Mouse (Mus musculus) midbrain, embryonic 12.5 days (tissue): ENCODE results near the gene Ace. TPM values are rescaled to one million over a fixed set of nuclear protein-coding genes. Genes with fewer than 3 reads are reported as not detected.

Experiments used
- ATAC-seq: fragments of 200-750 bp; cut with Nextera tagmentation; 2 replicates; pipeline ENCODE4 v1.8.0; 2017; ENCODE audit warnings: low read depth, moderate TSS enrichment, moderate library complexity; ENCODE audit not compliant: low FRiP score
- H3K27ac ChIP-seq: fragments of 300-500 bp; sonication (generic); replicated peaks from 2 replicates; pipeline ENCODE4 v1.5.1; 2016; ENCODE audit warnings: mild to moderate bottlenecking
- H3K27me3 ChIP-seq: fragments of 300-500 bp; sonication (generic); 2 replicates; pipeline ENCODE4 v1.6.1; 2016; ENCODE audit warnings: mild to moderate bottlenecking
- H3K36me3 ChIP-seq: fragments of 300-500 bp; sonication (generic); 2 replicates; pipeline ENCODE4 v1.6.1; 2016
- H3K4me1 ChIP-seq: fragments of 300-500 bp; sonication (generic); 2 replicates; pipeline ENCODE4 v1.6.1; 2016
- H3K4me2 ChIP-seq: fragments of 300-500 bp; sonication (generic); replicated peaks from 2 replicates; pipeline ENCODE4 v1.6.1; 2016; ENCODE audit warnings: mild to moderate bottlenecking, moderate library complexity
- H3K4me3 ChIP-seq: fragments of 300-500 bp; sonication (generic); 2 replicates; pipeline ENCODE4 v1.5.1; 2016; ENCODE audit warnings: mild to moderate bottlenecking
- H3K9ac ChIP-seq: fragments of 300-500 bp; sonication (generic); replicated peaks from 2 replicates; pipeline ENCODE4 v1.6.1; 2016; ENCODE audit warnings: mild to moderate bottlenecking, moderate library complexity
- H3K9me3 ChIP-seq: fragments of 300-500 bp; sonication (generic); 2 replicates; pipeline ENCODE4 v1.6.1; 2016; ENCODE audit warnings: mild to moderate bottlenecking
- WGBS: fragments of 180-500 bp; shearing (Covaris S2); methylation state at CpG from one replicate; pipeline ENCODE4 v1.1.7; 2016; 5-methylcytosine and 5-hydroxymethylcytosine counted together
- polyA plus RNA-seq: library from polyadenylated mRNA; unstranded; fragments of >200 nt; fragmentation: Nextera tagmentation; extraction: Ambion mirVana; gene quantifications from 2 replicates; pipeline ENCODE4 v1.2.1, GENCODE M21; 2016

Ace gene
- polyA plus RNA-seq, 1 experiment from 2014 or later, result 1.2 TPM

GRCm38 (mm10) chr11:105934816-105935215 lies 32.9 kb upstream of the Ace start:
- Histone ChIP-seq H3K4me3 (no peak overlapping the region), H3K4me1 (peaks cover 6% of the 10 kb centered on the region; the same call in 1 of the 2 replicates), H3K27me3 (peaks cover 15% of the 10 kb centered on the region; the same call in 1 of the 2 replicates), H3K4me2 (no peak overlapping the region), H3K36me3 (no peaks in the 10 kb centered on the region), H3K9ac (0 out of 2 replicates have a peak overlapping the region, but pooled peaks have one; percentile 7), H3K9me3 (no peaks in the 10 kb centered on the region), H3K27ac (peak overlapping the region; percentile 52; the same call in 1 of the 2 replicates)
- no peak; the same call in 1 of the 2 replicates for ATAC-seq
- WGBS, result 37% methylated on average over 6 of the region's 6 CpGs

- no peak overlapping the region for H3K4me3 ChIP-seq
- no peak for ATAC-seq
- no peaks in the 10 kb centered on the region for H3K36me3 ChIP-seq
- 89% methylated on average over 8 of the region's 8 CpGs for WGBS
- H3K4me2 ChIP-seq, result no peak overlapping the region
- H3K27ac ChIP-seq, result no peak overlapping the region
- H3K27me3 ChIP-seq, result peaks cover 17% of the 10 kb centered on the region; the same call in 1 of the 2 replicates
- no peak overlapping the region for H3K9ac ChIP-seq
- peaks cover 6% of the 10 kb centered on the region; the same call in 1 of the 2 replicates for H3K4me1 ChIP-seq
- no peaks in the 10 kb centered on the region for H3K9me3 ChIP-seq
Observed at GRCm38 (mm10) chr11:105935496-105935895, 32.2 kb upstream of the Ace start.

- no peaks in the 10 kb centered on the region for H3K36me3 ChIP-seq
- H3K4me3 ChIP-seq, result no peak overlapping the region
- H3K4me2 ChIP-seq, result no peak overlapping the region
- 89% methylated on average over 6 of the region's 6 CpGs for WGBS
- peaks cover 22% of the 10 kb centered on the region; the same call in 1 of the 2 replicates for H3K27me3 ChIP-seq
- H3K4me1 ChIP-seq, result peaks cover 6% of the 10 kb centered on the region; the same call in 1 of the 2 replicates
- no peak overlapping the region for H3K9ac ChIP-seq
- H3K27ac ChIP-seq, result no peak overlapping the region
- no peaks in the 10 kb centered on the region for H3K9me3 ChIP-seq
- no peak for ATAC-seq
Observed at GRCm38 (mm10) chr11:105936200-105936599, 31.5 kb upstream of the Ace start.

GRCm38 (mm10) chr11:105936974-105937373 lies 30.8 kb upstream of the Ace start:
- Histone ChIP-seq H3K4me3 (no peak overlapping the region), H3K9ac (no peak overlapping the region), H3K36me3 (no peaks in the 10 kb centered on the region), H3K4me1 (peaks cover 6% of the 10 kb centered on the region; the same call in 1 of the 2 replicates), H3K27ac (no peak overlapping the region), H3K4me2 (no peak overlapping the region), H3K9me3 (no peaks in the 10 kb centered on the region), H3K27me3 (peaks cover 29% of the 10 kb centered on the region)
- 95% methylated on average over 3 of the region's 3 CpGs for WGBS
- ATAC-seq, result no peak

- Histone ChIP-seq H3K36me3 (no peaks in the 10 kb centered on the region), H3K4me2 (no peak overlapping the region), H3K27ac (no peak overlapping the region), H3K9me3 (no peaks in the 10 kb centered on the region), H3K4me3 (no peak overlapping the region), H3K4me1 (peaks cover 9% of the 10 kb centered on the region; the same call in 1 of the 2 replicates), H3K9ac (0 out of 2 replicates have a peak overlapping the region, but pooled peaks have one; percentile 0), H3K27me3 (peaks cover 46% of the 10 kb centered on the region)
- no peak for ATAC-seq
- 63% methylated on average over 9 of the region's 9 CpGs for WGBS
Observed at GRCm38 (mm10) chr11:105938771-105939170, 29.0 kb upstream of the Ace start.

GRCm38 (mm10) chr11:105941973-105942372 lies 25.8 kb upstream of the Ace start:
- WGBS, result 63% methylated on average over 8 of the region's 8 CpGs
- H3K27me3 ChIP-seq, result peaks cover 62% of the 10 kb centered on the region
- peaks cover 11% of the 10 kb centered on the region; the same call in 1 of the 2 replicates for H3K4me1 ChIP-seq

GRCm38 (mm10) chr11:105943133-105944102 lies 24.3 kb upstream of the Ace start:
- H3K9ac ChIP-seq, result peak overlapping the region; percentile 54
- 6% methylated on average over 47 of the region's 47 CpGs for WGBS
- no peaks in the 10 kb centered on the region for H3K36me3 ChIP-seq
- ATAC-seq, result no peak; the same call in 1 of the 2 replicates
- H3K27ac ChIP-seq, result no peak overlapping the region
- H3K4me1 ChIP-seq, result peaks cover 11% of the 10 kb centered on the region; the same call in 1 of the 2 replicates
- H3K4me3 ChIP-seq, result peak overlapping the region; percentile 74
- H3K4me2 ChIP-seq, result peak overlapping the region; percentile 94
- H3K9me3 ChIP-seq, result no peaks in the 10 kb centered on the region
- peaks cover 65% of the 10 kb centered on the region for H3K27me3 ChIP-seq

More at GRCm38 (mm10) chr11:105941973-105942372, 25.8 kb upstream of the Ace start:
- H3K9me3 ChIP-seq, result no peaks in the 10 kb centered on the region
- H3K4me2 ChIP-seq, result no peak overlapping the region
- no peak overlapping the region for H3K4me3 ChIP-seq
- H3K36me3 ChIP-seq, result no peaks in the 10 kb centered on the region
- no peak for ATAC-seq
- H3K9ac ChIP-seq, result no peak overlapping the region
- no peak overlapping the region for H3K27ac ChIP-seq

GRCm38 (mm10) chr11:105944126-105944621 lies 23.6 kb upstream of the Ace start:
- 2% methylated on average over 59 of the region's 59 CpGs for WGBS
- peak; percentile 78 for ATAC-seq

GRCm38 (mm10) chr11:105944770-105945672 lies 22.7 kb upstream of the Ace start:
- Histone ChIP-seq H3K9ac (0 out of 2 replicates have a peak overlapping the region, but pooled peaks have one; percentile 54), H3K27me3 (peaks cover 56% of the 10 kb centered on the region), H3K36me3 (no peaks in the 10 kb centered on the region), H3K27ac (no peak overlapping the region), H3K4me1 (peaks cover 11% of the 10 kb centered on the region; the same call in 1 of the 2 replicates), H3K4me3 (peak overlapping the region; percentile 74), H3K9me3 (no peaks in the 10 kb centered on the region), H3K4me2 (peak overlapping the region; percentile 94)
- 81% methylated on average over 16 of the region's 16 CpGs for WGBS
- no peak for ATAC-seq

More at GRCm38 (mm10) chr11:105944126-105944621, 23.6 kb upstream of the Ace start:
- Histone ChIP-seq H3K9me3 (no peaks in the 10 kb centered on the region), H3K4me1 (peaks cover 11% of the 10 kb centered on the region; the same call in 1 of the 2 replicates), H3K36me3 (no peaks in the 10 kb centered on the region), H3K4me3 (peak overlapping the region; percentile 74), H3K9ac (peak overlapping the region; percentile 54), H3K27ac (no peak overlapping the region), H3K27me3 (peaks cover 63% of the 10 kb centered on the region), H3K4me2 (peak overlapping the region; percentile 94)

- Histone ChIP-seq H3K9ac (no peak overlapping the region), H3K36me3 (no peaks in the 10 kb centered on the region)
- WGBS, result 54% methylated on average over 11 of the region's 11 CpGs
Observed at GRCm38 (mm10) chr11:105946694-105947154, 21.0 kb upstream of the Ace start.

GRCm38 (mm10) chr11:105948255-105948654 lies 19.5 kb upstream of the Ace start:
- no peak overlapping the region for H3K27ac ChIP-seq
- ATAC-seq, result no peak
- no peak overlapping the region for H3K9ac ChIP-seq
- 82% methylated on average over 2 of the region's 2 CpGs for WGBS
- H3K9me3 ChIP-seq, result no peaks in the 10 kb centered on the region
- peaks cover 32% of the 10 kb centered on the region for H3K27me3 ChIP-seq
- H3K4me2 ChIP-seq, result no peak overlapping the region
- no peak overlapping the region for H3K4me3 ChIP-seq
- H3K36me3 ChIP-seq, result no peaks in the 10 kb centered on the region
- H3K4me1 ChIP-seq, result peaks cover 11% of the 10 kb centered on the region; the same call in 1 of the 2 replicates

More at GRCm38 (mm10) chr11:105946694-105947154, 21.0 kb upstream of the Ace start:
- no peak overlapping the region for H3K27ac ChIP-seq
- ATAC-seq, result no peak
- H3K9me3 ChIP-seq, result no peaks in the 10 kb centered on the region
- H3K4me3 ChIP-seq, result no peak overlapping the region
- peaks cover 11% of the 10 kb centered on the region; the same call in 1 of the 2 replicates for H3K4me1 ChIP-seq
- peaks cover 46% of the 10 kb centered on the region for H3K27me3 ChIP-seq
- H3K4me2 ChIP-seq, result no peak overlapping the region
